Mouse (Mus musculus) ovary, adult 10 weeks (tissue): Measurements from ENCODE around the gene Hs6st3. TPM values are rescaled to one million over a fixed set of nuclear protein-coding genes. Genes with fewer than 3 reads are reported as not detected.

ENCODE experiments used
- polyA plus RNA-seq: library from polyadenylated mRNA; stranded (reverse); fragments of 350-450 nt; fragmentation: Illumina TruSeq; extraction: RNeasy Lipid Tissue Mini Kit (QIAGEN cat#74804); gene quantifications from one replicate; pipeline ENCODE4 v1.2.3, GENCODE M21; 2014

Hs6st3 gene
- polyA plus RNA-seq: not detected

GRCm38 (mm10) chr14:119137906-119138785 is at the start of gene Hs6st3:
Gene Hs6st3 (plus strand): TSS chr14:119138341.

GRCm38 (mm10) chr14:119098851-119099569 is 39.1 kb upstream of the Hs6st3 start, which contains the start of gene Uggt2:
Gene Uggt2 (minus strand): TSS chr14:119099430.

Other genes starting within 250 kb of the Hs6st3 start
- 29.8 TPM for gene Dzip1, start 212.9 kb upstream of the Hs6st3 start, polyA plus RNA-seq
- 198 TPM for gene Dnajc3, start 200.4 kb upstream of the Hs6st3 start, polyA plus RNA-seq
- gene Uggt2, start 38.9 kb upstream of the Hs6st3 start, polyA plus RNA-seq: 26.0 TPM